Mouse (Mus musculus): ENCODE results near the gene Oprm1. TPM values are rescaled to one million over a fixed set of nuclear protein-coding genes. Genes with fewer than 3 reads are reported as not detected.
A peak's percentile ranks its signal among the peaks of the same experiment; 100 is the strongest.

Gene Oprm1
- polyA plus RNA-seq, 2 experiments from 2014 or later: 1.1 to 2.0 TPM

- ATAC-seq: peak; percentile 70
Measured at GRCm38 (mm10) chr10:7049901-7050300, 291.6 kb downstream of the Oprm1 start.

GRCm38 (mm10) chr10:7052315-7053017 lies 294.2 kb downstream of the Oprm1 start, which contains the start of gene Ipcef1:
TSS of gene Ipcef1 (minus strand) at chr10:7052478.
- ATAC-seq: no peak

- no peak for ATAC-seq
Measured at GRCm38 (mm10) chr10:7054560-7055205, 296.4 kb downstream of the Oprm1 start.

- ATAC-seq: no peak
Measured at GRCm38 (mm10) chr10:7057546-7057945, 299.2 kb downstream of the Oprm1 start.

GRCm38 (mm10) chr10:7060326-7060725 lies 302.0 kb downstream of the Oprm1 start:
- ATAC-seq: no peak

- peak; percentile 23 for ATAC-seq
Measured at GRCm38 (mm10) chr10:7062993-7063392, 304.7 kb downstream of the Oprm1 start.

- ATAC-seq: no peak
Measured at GRCm38 (mm10) chr10:7063752-7064457, 305.6 kb downstream of the Oprm1 start.

- peak; percentile 57 for ATAC-seq
Measured at GRCm38 (mm10) chr10:7068608-7069007, 310.3 kb downstream of the Oprm1 start.

GRCm38 (mm10) chr10:7069090-7069489 lies 310.8 kb downstream of the Oprm1 start:
- ATAC-seq: no peak

GRCm38 (mm10) chr10:7070100-7070835 lies 312.0 kb downstream of the Oprm1 start:
- no peak for ATAC-seq

- no peak for ATAC-seq
Measured at GRCm38 (mm10) chr10:7070924-7071323, 312.6 kb downstream of the Oprm1 start.

- no peak for ATAC-seq
Measured at GRCm38 (mm10) chr10:7074231-7074630, 315.9 kb downstream of the Oprm1 start.

- no peak for ATAC-seq
Measured at GRCm38 (mm10) chr10:7075661-7076060, 317.4 kb downstream of the Oprm1 start.

GRCm38 (mm10) chr10:7076201-7076600 lies 317.9 kb downstream of the Oprm1 start:
- peak; percentile 99 for ATAC-seq

- ATAC-seq: no peak
Measured at GRCm38 (mm10) chr10:7076662-7077211, 318.4 kb downstream of the Oprm1 start.

- no peak for ATAC-seq
Measured at GRCm38 (mm10) chr10:7077389-7077808, 319.1 kb downstream of the Oprm1 start.

- ATAC-seq: no peak
Measured at GRCm38 (mm10) chr10:7077971-7078370, 319.7 kb downstream of the Oprm1 start.

Other genes with a start within 250 kb of the Oprm1 start
- not detected for gene Gm10945, start 3.3 kb downstream of the Oprm1 start, polyA plus RNA-seq (2017; shearing (Covaris generic))